In genomic region chr14:78236144-78236543, GRCm38 (mm10) we compare ENCODE assay signal across 9 mouse cellular contexts.
DNase-seq lines count a peak whose midpoint lies in the region; ATAC-seq and TF ChIP-seq lines count a peak whose summit lies in the region.
"Had no signal": no experiment of that assay in that cellular context is flagged by ENCODE, and none has a peak within 500 bp of the region (broad histone marks: within the 10 kb centered on the region; RNA-seq: fewer than 3 reads in every experiment).

No protein-coding gene starts in this region.

- DNase-seq in liver = peak; percentile 9
- peak; percentile 11 to 48 for DNase-seq in adrenal gland, postnatal 4 days (ENCODE audit: low spot score in 2 of 2)
- peak; percentile 29 for DNase-seq in kidney, adult 2 months
- peak; percentile 50 for DNase-seq in lung, postnatal 36 days
- no peak for DNase-seq in embryo, embryonic 10.5 days (ENCODE audit: low spot score)
- no peak for DNase-seq in retina, postnatal 1 day
- no peak for DNase-seq in embryo, embryonic 10 days (ENCODE audit: low spot score)

- no peak for TF ChIP-seq CTCF in kidney, adult 2 months (conservative IDR thresholded peaks at IDR 0.05; ENCODE audit: insufficient read depth, insufficient read length, low read depth, low read length)

- H3K27me3 ChIP-seq in liver, embryonic 12.5 days (replicated peaks) = no peaks in the 10 kb centered on the region
- H3K27me3 ChIP-seq in kidney, adult 2 months (replicated peaks; ENCODE audit: control insufficient read depth, insufficient read depth, low read length) = no peaks in the 10 kb centered on the region

- no peak for ATAC-seq in liver, embryonic 12.5 days

- WGBS in liver, embryonic 12.5 days (ENCODE audit: insufficient replicate concordance) = 53% methylated on average over 4 of the region's 4 CpGs
- 41% methylated on average over 4 of the region's 4 CpGs for WGBS in kidney, adult 2 months

- H3K4me2 ChIP-seq in liver, embryonic 12.5 days = no peak overlapping the region

- H3K27ac ChIP-seq in liver, embryonic 12.5 days = no peak overlapping the region
- no peak overlapping the region for H3K27ac ChIP-seq in kidney, adult 2 months (ENCODE audit: insufficient read depth, low read depth, low read length)
- H3K27ac ChIP-seq: macrophage had no signal

- TF ChIP-seq POLR2A in kidney, adult 2 months (IDR thresholded peaks at IDR 0.05; ENCODE audit: low read depth, low read length) = no peak

- no peak overlapping the region for H3K4me3 ChIP-seq in liver, embryonic 12.5 days
- no peak overlapping the region for H3K4me3 ChIP-seq in kidney, adult 2 months (ENCODE audit: insufficient read depth, low read depth, low read length)

- H3K9me3 ChIP-seq in liver, embryonic 12.5 days (replicated peaks) = no peaks in the 10 kb centered on the region

- H3K4me1 ChIP-seq in liver, embryonic 12.5 days = no peaks in the 10 kb centered on the region
- no peaks in the 10 kb centered on the region for H3K4me1 ChIP-seq in kidney, adult 2 months (ENCODE audit: control insufficient read depth, insufficient read depth, low read length)

- H3K9ac ChIP-seq in liver, embryonic 12.5 days = no peak overlapping the region

- no peaks in the 10 kb centered on the region for H3K36me3 ChIP-seq in liver, embryonic 12.5 days
- no peaks in the 10 kb centered on the region for H3K36me3 ChIP-seq in kidney, adult 2 months (ENCODE audit: control insufficient read depth, insufficient read depth, low read length)

Comparison
In these comparisons a context has a peak if more than half of its experiments do, and no peak if none do; other contexts are left out.
1. DNase-seq: peak in liver (single experiment), adrenal gland, postnatal 4 days (2 of 2), kidney, adult 2 months (single experiment) and lung, postnatal 36 days (single experiment); none in embryo, embryonic 10.5 days (single experiment), retina, postnatal 1 day (single experiment) and embryo, embryonic 10 days (single experiment).